Mouse (Mus musculus): ENCODE data around the gene Dnm2.
A peak's percentile ranks its signal among the peaks of the same experiment; 100 is the strongest.

The Dnm2 gene

DNA sequence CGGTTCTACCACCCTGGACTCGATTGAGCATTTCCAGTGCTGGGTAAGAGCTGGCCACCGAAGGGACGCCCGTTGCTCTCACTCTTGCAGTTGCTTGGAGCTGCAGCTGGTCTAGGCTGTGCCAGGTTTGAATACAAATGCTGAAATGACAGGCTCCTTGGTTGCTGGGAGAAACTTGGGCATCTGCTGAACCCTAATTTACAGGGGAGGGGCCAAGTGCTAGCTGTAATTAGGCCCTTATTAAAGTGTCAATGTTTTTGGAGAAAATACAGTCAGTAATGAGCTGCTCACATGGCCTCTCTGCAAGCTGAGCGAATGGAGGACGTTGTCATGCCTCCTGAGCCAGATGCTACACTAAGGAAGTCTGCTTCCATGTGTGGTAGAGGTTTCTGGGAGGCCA, 6.0 kb downstream of the Dnm2 start:
- DNase-seq: no peak

DNA sequence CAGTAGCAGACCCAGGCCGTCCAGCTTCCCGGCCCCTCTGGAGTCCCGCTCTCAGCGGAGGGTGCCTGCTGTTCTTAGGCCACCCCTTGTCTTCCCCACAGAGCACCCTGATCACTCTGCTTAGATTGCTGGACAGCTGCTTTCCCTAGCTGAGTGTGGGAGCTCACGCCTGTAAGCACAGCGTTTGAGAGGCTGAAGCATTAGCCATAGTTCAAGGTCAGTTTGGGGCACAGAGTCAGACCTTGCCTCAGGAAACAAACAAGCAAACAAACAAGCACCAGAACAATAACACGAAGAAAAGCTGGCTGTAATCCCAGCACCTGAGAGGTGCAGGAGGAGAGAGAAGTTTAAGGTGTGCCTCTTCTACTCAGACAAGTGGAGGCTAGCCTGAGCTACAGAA, 7.4 kb downstream of the Dnm2 start:
- DNase-seq: no peak

- DNase-seq: peak; percentile 75
Observed at GRCm38 (mm10) chr9:21433766-21434165, 9.1 kb downstream of the Dnm2 start.

DNA sequence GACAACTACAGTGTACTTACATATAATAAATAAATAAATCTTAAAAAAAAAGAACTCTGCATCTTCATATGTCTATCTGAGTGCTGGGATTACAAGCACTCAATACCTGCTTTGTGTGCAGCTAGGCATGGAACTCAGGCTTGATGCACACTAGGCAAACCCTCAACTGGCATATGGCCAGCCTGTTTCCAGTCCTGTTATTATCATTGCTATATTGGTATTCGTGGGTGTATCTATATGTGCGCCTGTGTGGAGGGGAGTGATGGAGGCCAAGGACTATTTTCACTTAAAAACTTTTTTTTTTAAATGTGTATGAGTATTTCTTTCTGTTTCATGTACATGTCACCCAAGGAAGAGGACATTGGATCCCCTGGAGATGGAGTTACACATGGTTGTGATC, 9.7 kb downstream of the Dnm2 start:
- no peak for DNase-seq

- no peak for DNase-seq
Observed at GRCm38 (mm10) chr9:21435777-21436635, 11.3 kb downstream of the Dnm2 start.

DNA sequence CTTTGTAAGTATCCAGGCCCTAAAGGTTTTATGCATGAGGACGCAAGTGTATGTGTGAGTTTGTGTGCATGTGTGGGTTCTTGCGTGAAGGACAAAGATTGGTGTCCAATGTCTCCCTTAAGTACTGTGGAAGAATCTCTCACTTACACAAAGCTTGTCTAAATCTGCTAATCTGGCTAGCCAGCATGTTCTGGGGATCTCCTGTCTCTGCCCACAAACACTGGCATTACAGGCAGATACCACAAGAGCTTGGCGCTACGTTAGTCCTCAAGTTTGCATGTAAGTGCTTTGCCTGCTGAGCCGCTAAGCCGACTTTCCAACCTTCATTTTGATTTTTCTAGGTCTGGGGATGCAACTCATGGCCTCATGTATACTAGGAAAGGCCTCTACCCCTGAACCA, 12.9 kb downstream of the Dnm2 start:
- DNase-seq: no peak

GRCm38 (mm10) chr9:21438219-21438618, 13.5 kb downstream of the Dnm2 start:
- DNase-seq: no peak

- no peak for DNase-seq
Observed at GRCm38 (mm10) chr9:21439456-21439855, 14.7 kb downstream of the Dnm2 start.

DNA sequence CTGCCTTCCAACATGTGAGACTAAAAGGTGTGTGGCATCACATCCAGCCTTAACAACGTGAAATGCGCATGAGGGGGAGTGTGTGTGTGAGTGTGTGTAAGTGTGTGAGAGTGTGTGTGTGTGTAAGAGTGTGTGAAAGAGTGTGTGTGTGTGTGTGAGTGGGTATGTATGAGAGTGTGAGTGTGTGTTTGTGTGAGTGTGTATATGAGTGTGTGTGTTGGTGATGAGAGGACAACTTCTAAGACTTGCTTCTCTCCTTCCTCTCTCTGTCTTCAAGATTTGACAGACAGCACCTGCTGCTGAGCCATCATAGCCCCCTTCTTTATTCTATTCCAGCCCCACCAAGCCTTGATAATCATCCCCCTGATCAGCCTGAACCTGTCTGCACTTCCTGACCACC, 15.2 kb downstream of the Dnm2 start:
- no peak for DNase-seq

DNA sequence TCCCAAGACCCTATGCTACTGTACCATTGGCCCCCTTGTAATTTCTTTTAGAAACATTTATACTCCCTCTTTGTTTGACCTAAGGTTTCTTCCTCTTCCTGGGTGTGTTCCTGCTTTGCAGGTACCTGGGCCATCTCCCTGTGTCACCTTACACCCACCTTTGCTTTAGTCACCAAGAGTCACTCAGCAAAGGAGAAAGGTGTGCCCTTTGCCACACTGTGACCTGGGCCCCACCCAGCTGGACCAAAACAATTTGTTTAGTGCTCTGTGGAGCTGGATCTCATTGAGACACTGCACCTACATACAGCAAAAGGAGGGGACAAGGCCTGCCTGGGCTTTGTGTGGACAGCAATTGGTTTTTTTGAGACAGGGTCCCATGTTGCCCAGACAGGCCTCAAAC, 15.7 kb downstream of the Dnm2 start:
- no peak for DNase-seq

DNA sequence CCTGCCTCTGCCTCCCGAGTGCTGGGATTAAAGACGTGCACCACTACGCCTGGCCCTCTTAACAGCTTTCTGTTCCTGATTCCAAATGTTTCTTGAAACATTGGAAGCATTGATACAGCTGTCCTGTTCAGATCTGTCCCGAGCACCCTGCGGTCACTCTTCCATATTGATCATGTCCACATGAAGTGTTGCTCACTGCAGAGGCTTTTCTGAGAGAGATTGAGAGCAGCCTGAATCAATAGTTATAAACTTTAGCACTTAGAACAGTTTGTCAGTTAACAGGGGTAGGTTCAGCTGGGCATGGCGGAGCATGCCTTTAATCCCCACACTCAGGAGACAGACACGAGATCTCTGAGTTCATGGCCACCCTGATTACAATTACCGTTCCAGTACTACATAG, 19.1 kb downstream of the Dnm2 start:
- DNase-seq: no peak

DNA sequence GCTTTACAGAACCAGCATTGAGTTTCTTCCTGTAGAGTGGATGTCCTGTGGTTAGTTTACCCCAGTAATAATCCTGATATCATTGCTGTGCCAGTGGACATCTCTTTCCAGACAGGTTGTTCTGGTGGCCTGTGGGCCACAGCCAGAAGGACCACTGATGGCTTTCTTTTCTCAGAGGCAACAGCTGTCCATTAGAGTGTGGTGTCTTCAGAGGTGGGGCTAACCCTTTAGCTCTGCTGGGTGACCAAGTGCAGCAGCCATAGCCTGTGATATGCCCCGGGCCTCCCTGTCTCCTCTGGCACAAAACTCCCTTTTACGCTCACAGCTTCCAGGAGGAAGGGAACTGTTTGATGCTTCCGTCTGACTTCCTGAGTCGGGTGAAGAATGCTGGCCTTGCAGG, 19.9 kb downstream of the Dnm2 start:
- DNase-seq: no peak

GRCm38 (mm10) chr9:21445081-21445744, 20.5 kb downstream of the Dnm2 start:
- no peak for DNase-seq

DNA sequence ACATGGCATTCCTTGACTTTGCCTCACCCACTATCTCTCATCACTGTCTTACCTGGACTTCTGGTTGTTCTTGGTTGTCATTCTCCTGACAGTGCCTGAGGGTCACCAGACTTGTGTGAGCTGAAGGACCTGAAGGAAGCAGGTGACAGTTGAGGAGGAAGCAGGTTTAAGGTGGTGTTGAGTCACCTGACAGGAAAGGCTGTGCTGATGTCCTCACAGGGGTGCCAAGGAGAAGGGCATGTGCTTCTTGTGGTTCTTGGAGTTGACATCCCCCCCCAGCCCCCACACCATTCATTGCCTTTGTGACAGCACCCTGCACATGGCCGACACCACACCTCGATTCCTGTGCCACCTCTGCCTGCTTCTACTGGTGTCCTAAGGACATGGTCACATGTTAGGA, 23.1 kb downstream of the Dnm2 start:
- DNase-seq: no peak

DNA sequence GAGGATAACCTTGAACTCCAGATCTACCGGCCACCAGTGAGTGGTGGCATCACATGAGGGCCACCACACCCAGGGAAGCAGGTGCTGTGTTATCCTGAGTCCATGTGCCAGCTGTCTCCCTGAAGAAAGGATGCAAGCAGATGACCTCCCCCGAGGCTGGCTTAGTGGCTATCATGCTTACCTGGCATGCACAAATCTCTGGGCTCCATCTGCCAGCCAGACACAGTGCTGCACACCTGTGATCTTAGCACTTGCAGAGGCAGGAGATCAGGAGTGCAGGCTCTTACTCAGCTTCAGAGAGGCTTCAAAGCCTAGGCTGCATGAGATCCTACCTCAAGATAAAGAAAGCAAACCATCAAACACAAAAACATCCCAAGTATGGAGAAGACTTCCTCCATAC, 25.0 kb downstream of the Dnm2 start:
- no peak for DNase-seq

DNA sequence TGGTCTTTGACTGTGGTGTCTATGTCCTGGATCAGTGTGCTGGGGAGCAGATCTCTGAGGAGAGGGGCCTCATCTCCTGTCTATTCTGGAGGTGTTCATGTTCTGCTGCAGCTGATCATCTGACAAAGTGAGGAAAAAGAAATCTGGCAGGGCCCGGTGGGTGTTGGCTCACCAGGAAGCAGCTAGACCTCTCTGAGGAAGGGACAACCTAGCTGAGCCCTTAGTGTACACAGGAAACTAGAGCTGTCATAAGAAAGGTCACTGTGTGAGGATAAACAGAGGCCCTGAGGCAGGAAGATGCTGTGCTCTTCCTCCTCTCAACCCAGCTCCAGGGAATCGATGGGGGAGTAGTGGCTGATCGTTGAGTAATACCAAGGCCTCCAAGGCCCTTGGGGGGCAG, 25.6 kb downstream of the Dnm2 start:
- no peak for DNase-seq

GRCm38 (mm10) chr9:21451391-21451790, 26.7 kb downstream of the Dnm2 start:
- DNase-seq: no peak

DNA sequence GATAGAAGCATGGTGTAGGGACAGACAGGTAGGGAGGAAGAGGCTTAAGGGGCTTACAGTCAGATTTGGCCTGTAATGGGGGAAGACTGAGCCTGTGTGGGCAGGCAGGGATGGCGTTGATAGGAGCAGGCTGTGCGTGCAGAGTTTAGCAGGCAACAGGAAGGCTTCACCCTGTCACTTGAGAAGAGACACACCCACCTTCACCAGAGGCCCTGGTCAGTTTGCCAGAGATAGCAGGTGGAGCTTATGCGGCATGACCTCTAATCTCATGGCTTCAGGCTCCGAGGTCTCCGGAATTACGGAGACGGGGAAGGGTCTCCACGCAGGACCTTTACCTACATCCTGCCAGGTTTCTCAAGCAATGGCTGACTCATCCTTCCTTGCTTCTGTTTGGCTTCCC, 27.2 kb downstream of the Dnm2 start:
- no peak for DNase-seq

DNA sequence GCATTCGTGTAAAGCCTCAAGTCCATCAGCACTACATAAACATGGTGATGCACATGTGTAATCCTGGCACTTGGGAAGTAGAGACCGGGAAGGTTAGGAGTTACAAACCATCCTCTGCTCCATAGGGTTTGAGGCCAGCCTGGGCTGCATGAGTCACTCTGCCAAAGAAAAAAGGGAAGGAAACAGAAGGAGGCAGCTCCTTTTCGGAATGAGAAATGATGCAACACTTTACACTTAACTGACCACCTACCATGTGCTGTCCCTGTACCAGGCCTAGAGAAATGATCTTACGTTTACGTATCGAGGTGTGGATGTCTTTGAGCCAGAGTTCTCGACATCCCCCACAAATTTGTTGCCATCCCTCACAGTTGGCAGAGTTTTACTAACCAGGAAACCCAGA, 28.3 kb downstream of the Dnm2 start:
- no peak for DNase-seq

GRCm38 (mm10) chr9:21453459-21453858, 28.8 kb downstream of the Dnm2 start:
- no peak for DNase-seq

GRCm38 (mm10) chr9:21454556-21454955, 29.8 kb downstream of the Dnm2 start:
- no peak for DNase-seq

DNA sequence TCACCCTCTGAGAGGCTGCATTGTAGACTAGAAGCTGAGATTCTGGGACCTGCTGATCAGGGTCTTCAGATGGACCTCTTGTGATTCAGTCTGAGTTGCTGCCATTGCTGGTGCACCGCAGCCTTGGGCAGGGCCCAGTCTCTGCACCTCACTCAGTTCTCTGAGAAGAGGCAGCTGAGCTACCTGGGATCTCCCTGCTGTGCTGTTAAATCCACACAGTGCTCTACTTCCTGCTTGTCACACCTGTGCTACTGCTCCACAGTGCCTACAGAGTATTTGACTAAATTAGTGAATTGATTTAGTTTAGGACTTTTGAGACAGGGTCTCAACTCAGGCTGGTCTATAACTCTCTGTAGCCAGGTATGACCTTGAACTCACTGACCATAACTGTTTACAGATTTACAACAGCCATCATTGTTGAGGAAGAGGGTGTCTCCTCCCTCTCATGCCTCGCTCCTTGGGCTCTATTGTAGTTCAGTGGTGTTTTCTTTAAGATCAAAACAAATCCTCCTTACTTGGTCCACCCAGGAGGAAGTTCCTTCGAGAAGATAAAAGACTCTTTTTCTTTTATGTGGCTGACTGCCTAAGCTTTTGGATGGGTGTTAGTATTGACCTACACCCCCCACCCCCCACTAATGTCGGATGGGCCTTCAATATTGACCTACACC, 30.5 kb downstream of the Dnm2 start:
- no peak for DNase-seq

- no peak for DNase-seq
Observed at GRCm38 (mm10) chr9:21456246-21456929, 31.7 kb downstream of the Dnm2 start.

Measured in cerebellum, adult 9-11 months (tissue).